Mouse (Mus musculus): ENCODE measurements around the gene Arf5. TPM values are rescaled to one million over a fixed set of nuclear protein-coding genes. Genes with fewer than 3 reads are reported as not detected.

Gene Arf5
- polyA plus RNA-seq, 1 experiment, result 130 TPM

DNA sequence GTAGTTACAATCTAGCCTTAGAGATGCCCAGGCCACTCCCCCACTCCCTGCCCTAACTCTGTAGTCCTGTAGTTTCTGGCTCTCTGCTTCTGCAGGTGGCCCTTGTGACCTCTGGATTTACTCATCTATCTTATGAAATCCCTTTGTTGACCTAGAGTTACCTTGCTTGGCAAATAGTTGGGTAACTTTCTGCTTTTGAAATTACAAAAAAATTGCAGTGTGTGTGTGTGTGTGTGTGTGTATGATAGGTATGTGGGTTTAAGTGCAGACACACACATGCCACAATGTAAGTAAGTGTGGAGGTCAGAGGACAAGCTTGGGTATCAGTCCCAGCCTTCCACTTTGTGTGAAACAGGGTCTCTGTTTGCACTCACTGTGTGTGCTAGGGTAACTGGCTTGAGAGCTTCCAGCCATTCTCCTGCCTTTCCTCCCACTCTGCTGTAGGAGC lies 35.9 kb downstream of the Arf5 start:
- Histone ChIP-seq H3K27ac (ENCODE audit: insufficient read depth, low read length) (no peak overlapping the region), H3K4me3 (ENCODE audit: low read depth, low read length) (no peak overlapping the region), H3K4me1 (ENCODE audit: control insufficient read depth, insufficient read depth, low read length) (no peaks in the 10 kb centered on the region), H3K27me3 (ENCODE audit: control insufficient read depth, insufficient read depth, low read length, poor library complexity, severe bottlenecking) (no peaks in the 10 kb centered on the region; the same call in 1 of the 2 replicates), H3K9ac (ENCODE audit: low read depth, poor library complexity, severe bottlenecking) (no peak overlapping the region), H3K9me3 (replicated peaks; ENCODE audit: control insufficient read depth, insufficient read depth, low read length, poor library complexity, severe bottlenecking) (no peaks in the 10 kb centered on the region), H3K36me3 (ENCODE audit: control insufficient read depth, insufficient read depth, low read length, poor library complexity, severe bottlenecking) (no peaks in the 10 kb centered on the region)
- TF ChIP-seq POLR2A (IDR thresholded peaks at IDR 0.05; ENCODE audit: insufficient read depth, low read length) (no peak), CTCF (IDR thresholded peaks at IDR 0.05; ENCODE audit: low read depth, low read length) (no peak), EP300 (IDR thresholded peaks at IDR 0.05; ENCODE audit: insufficient read depth, low read depth, low read length) (no peak)

- Histone ChIP-seq H3K9me3 (replicated peaks; ENCODE audit: control insufficient read depth, insufficient read depth, low read length, poor library complexity, severe bottlenecking) (no peaks in the 10 kb centered on the region), H3K4me3 (ENCODE audit: low read depth, low read length) (no peak overlapping the region), H3K4me1 (ENCODE audit: control insufficient read depth, insufficient read depth, low read length) (no peaks in the 10 kb centered on the region), H3K27ac (ENCODE audit: insufficient read depth, low read length) (no peak overlapping the region), H3K27me3 (ENCODE audit: control insufficient read depth, insufficient read depth, low read length, poor library complexity, severe bottlenecking) (no peaks in the 10 kb centered on the region; the same call in 1 of the 2 replicates), H3K9ac (ENCODE audit: low read depth, poor library complexity, severe bottlenecking) (no peak overlapping the region), H3K36me3 (ENCODE audit: control insufficient read depth, insufficient read depth, low read length, poor library complexity, severe bottlenecking) (no peaks in the 10 kb centered on the region)
- no peak for TF ChIP-seq EP300 (IDR thresholded peaks at IDR 0.05; ENCODE audit: insufficient read depth, low read depth, low read length)
- peak; percentile 80 for TF ChIP-seq CTCF (IDR thresholded peaks at IDR 0.05; ENCODE audit: low read depth, low read length)
- no peak for TF ChIP-seq POLR2A (IDR thresholded peaks at IDR 0.05; ENCODE audit: insufficient read depth, low read length)
Measured at GRCm38 (mm10) chr6:28460534-28460933, 37.2 kb downstream of the Arf5 start.

DNA sequence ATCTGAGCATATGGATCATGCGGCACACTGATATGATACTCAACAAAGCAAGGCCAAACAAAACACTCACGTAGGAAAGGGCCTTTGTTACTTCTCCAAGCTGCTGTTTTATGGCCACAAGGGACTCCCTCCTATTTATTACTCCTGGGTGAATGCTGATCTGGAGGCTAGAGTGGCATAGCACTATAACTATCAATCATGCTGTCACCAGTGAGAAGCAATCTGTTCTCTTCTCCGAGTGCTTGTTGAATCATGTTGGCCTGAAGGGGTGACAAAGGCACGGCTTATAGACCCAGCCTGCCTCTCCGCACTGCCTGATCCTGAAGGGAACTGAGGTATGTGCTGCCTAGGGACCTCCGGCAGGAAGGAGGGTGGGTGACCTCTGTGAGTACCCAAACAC lies 41.3 kb downstream of the Arf5 start:
- Histone ChIP-seq H3K27ac (ENCODE audit: insufficient read depth, low read length) (no peak overlapping the region), H3K9ac (ENCODE audit: low read depth, poor library complexity, severe bottlenecking) (no peak overlapping the region)
- no peak for TF ChIP-seq CTCF (IDR thresholded peaks at IDR 0.05; ENCODE audit: low read depth, low read length)
- TF ChIP-seq POLR2A (IDR thresholded peaks at IDR 0.05; ENCODE audit: insufficient read depth, low read length), result no peak
- no peak for TF ChIP-seq EP300 (IDR thresholded peaks at IDR 0.05; ENCODE audit: insufficient read depth, low read depth, low read length)

DNA sequence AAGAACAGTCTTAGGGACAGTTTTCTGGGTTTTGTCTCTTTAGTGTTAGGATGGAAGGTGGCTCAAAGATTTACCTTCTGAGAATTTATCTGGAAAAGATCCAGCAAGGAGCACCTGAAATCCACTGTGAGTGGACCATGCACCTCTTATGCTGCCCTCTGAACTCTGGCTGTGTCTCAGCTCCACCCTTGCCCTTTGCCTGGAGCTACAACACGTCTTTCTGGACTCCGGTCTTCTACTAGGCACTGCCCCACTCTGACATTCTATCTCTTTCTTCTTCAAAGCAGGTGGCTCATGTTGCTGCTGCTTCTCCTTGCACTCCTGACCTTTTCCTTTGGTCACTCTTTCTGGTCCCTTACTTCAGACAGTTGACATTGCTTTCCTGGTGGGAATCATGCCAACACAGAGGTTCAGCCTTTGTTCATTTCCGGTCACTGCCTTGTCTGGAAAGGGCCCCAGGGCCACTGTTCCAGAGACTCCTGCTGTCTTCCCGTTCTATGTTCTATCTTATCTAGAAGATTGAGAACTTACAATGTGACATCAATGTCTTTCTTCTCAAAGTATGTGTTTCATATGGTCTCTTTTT lies 46.8 kb downstream of the Arf5 start:
- Histone ChIP-seq H3K9me3 (replicated peaks; ENCODE audit: control insufficient read depth, insufficient read depth, low read length, poor library complexity, severe bottlenecking) (no peaks in the 10 kb centered on the region), H3K36me3 (ENCODE audit: control insufficient read depth, insufficient read depth, low read length, poor library complexity, severe bottlenecking) (no peaks in the 10 kb centered on the region), H3K9ac (ENCODE audit: low read depth, poor library complexity, severe bottlenecking) (no peak overlapping the region), H3K27ac (ENCODE audit: insufficient read depth, low read length) (no peak overlapping the region), H3K4me1 (ENCODE audit: control insufficient read depth, insufficient read depth, low read length) (no peaks in the 10 kb centered on the region), H3K4me3 (ENCODE audit: low read depth, low read length) (no peak overlapping the region), H3K27me3 (ENCODE audit: control insufficient read depth, insufficient read depth, low read length, poor library complexity, severe bottlenecking) (no peaks in the 10 kb centered on the region)
- TF ChIP-seq EP300 (IDR thresholded peaks at IDR 0.05; ENCODE audit: insufficient read depth, low read depth, low read length) (no peak), CTCF (IDR thresholded peaks at IDR 0.05; ENCODE audit: low read depth, low read length) (no peak), POLR2A (IDR thresholded peaks at IDR 0.05; ENCODE audit: insufficient read depth, low read length) (no peak)

More for the DNA sequence above, 41.3 kb downstream of the Arf5 start:
- H3K27me3 ChIP-seq (ENCODE audit: control insufficient read depth, insufficient read depth, low read length, poor library complexity, severe bottlenecking), result no peaks in the 10 kb centered on the region; the same call in 1 of the 2 replicates
- no peak overlapping the region for H3K4me3 ChIP-seq (ENCODE audit: low read depth, low read length)
- H3K4me1 ChIP-seq (ENCODE audit: control insufficient read depth, insufficient read depth, low read length), result no peaks in the 10 kb centered on the region
- H3K36me3 ChIP-seq (ENCODE audit: control insufficient read depth, insufficient read depth, low read length, poor library complexity, severe bottlenecking), result no peaks in the 10 kb centered on the region
- H3K9me3 ChIP-seq (replicated peaks; ENCODE audit: control insufficient read depth, insufficient read depth, low read length, poor library complexity, severe bottlenecking), result no peaks in the 10 kb centered on the region

DNA sequence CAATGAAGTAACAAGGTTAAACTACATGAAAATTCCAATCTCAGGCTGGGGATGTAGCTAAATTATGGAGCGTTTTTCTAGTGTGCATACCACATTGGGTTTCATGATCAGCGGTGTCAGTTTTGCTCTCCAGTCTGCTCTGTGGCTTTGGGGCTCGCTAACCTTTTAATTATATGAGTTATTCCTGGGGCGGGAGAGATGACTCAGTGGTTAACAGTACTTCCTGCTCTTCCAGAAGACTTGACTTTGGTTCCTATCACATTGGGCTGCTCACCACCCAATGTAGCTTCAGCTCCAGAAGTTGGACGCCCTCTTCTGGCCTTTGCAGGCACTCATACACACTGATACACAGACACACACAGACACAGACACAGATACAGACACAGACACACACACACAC lies 47.3 kb downstream of the Arf5 start:
- H3K36me3 ChIP-seq (ENCODE audit: control insufficient read depth, insufficient read depth, low read length, poor library complexity, severe bottlenecking), result no peaks in the 10 kb centered on the region
- no peak overlapping the region for H3K27ac ChIP-seq (ENCODE audit: insufficient read depth, low read length)
- H3K9ac ChIP-seq (ENCODE audit: low read depth, poor library complexity, severe bottlenecking), result no peak overlapping the region
- no peaks in the 10 kb centered on the region for H3K27me3 ChIP-seq (ENCODE audit: control insufficient read depth, insufficient read depth, low read length, poor library complexity, severe bottlenecking)
- TF ChIP-seq POLR2A (IDR thresholded peaks at IDR 0.05; ENCODE audit: insufficient read depth, low read length), result no peak
- no peak for TF ChIP-seq CTCF (IDR thresholded peaks at IDR 0.05; ENCODE audit: low read depth, low read length)
- no peak for TF ChIP-seq EP300 (IDR thresholded peaks at IDR 0.05; ENCODE audit: insufficient read depth, low read depth, low read length)
- no peaks in the 10 kb centered on the region for H3K4me1 ChIP-seq (ENCODE audit: control insufficient read depth, insufficient read depth, low read length)
- H3K9me3 ChIP-seq (replicated peaks; ENCODE audit: control insufficient read depth, insufficient read depth, low read length, poor library complexity, severe bottlenecking), result no peaks in the 10 kb centered on the region
- no peak overlapping the region for H3K4me3 ChIP-seq (ENCODE audit: low read depth, low read length)

GRCm38 (mm10) chr6:28471284-28472035 lies 48.1 kb downstream of the Arf5 start:
- Histone ChIP-seq H3K27me3 (ENCODE audit: control insufficient read depth, insufficient read depth, low read length, poor library complexity, severe bottlenecking) (no peaks in the 10 kb centered on the region), H3K9me3 (replicated peaks; ENCODE audit: control insufficient read depth, insufficient read depth, low read length, poor library complexity, severe bottlenecking) (no peaks in the 10 kb centered on the region), H3K4me1 (ENCODE audit: control insufficient read depth, insufficient read depth, low read length) (no peaks in the 10 kb centered on the region), H3K27ac (ENCODE audit: insufficient read depth, low read length) (no peak overlapping the region), H3K4me3 (ENCODE audit: low read depth, low read length) (no peak overlapping the region), H3K36me3 (ENCODE audit: control insufficient read depth, insufficient read depth, low read length, poor library complexity, severe bottlenecking) (no peaks in the 10 kb centered on the region), H3K9ac (ENCODE audit: low read depth, poor library complexity, severe bottlenecking) (no peak overlapping the region)
- no peak for TF ChIP-seq POLR2A (IDR thresholded peaks at IDR 0.05; ENCODE audit: insufficient read depth, low read length)
- TF ChIP-seq CTCF (IDR thresholded peaks at IDR 0.05; ENCODE audit: low read depth, low read length), result no peak
- no peak for TF ChIP-seq EP300 (IDR thresholded peaks at IDR 0.05; ENCODE audit: insufficient read depth, low read depth, low read length)
